Mouse (Mus musculus) hindbrain, embryonic 15.5 days (tissue): Measurements from ENCODE around the gene Rab4a. TPM values are rescaled to one million over a fixed set of nuclear protein-coding genes. Genes with fewer than 3 reads are reported as not detected.
"Not testable (repeated sequence)": the region's sequence is repeated elsewhere in the genome, so short reads cannot be mapped to it uniquely, and the experiment has no call there.

Experiments used
- ATAC-seq: fragments of 200-750 bp; cut with Nextera tagmentation; 2 replicates; pipeline ENCODE4 v1.8.0; 2017; ENCODE audit warnings: low read depth, moderate number of reproducible peaks, moderate TSS enrichment; ENCODE audit not compliant: low FRiP score
- H3K27ac ChIP-seq: fragments of 300-500 bp; sonication (generic); replicated peaks from 2 replicates; pipeline ENCODE4 v1.5.1; 2015; ENCODE audit warnings: mild to moderate bottlenecking, inconsistent platforms
- H3K27me3 ChIP-seq: fragments of 300-500 bp; sonication (generic); 2 replicates; pipeline ENCODE4 v1.6.1; 2015; ENCODE audit warnings: control low read depth, inconsistent platforms
- H3K36me3 ChIP-seq: fragments of 300-500 bp; sonication (generic); 2 replicates; pipeline ENCODE4 v1.6.1; 2015; ENCODE audit warnings: control low read depth, inconsistent platforms
- H3K4me1 ChIP-seq: fragments of 300-500 bp; sonication (generic); replicated peaks from 2 replicates; pipeline ENCODE4 v1.6.1; 2015; ENCODE audit warnings: control low read depth, inconsistent platforms
- H3K4me2 ChIP-seq: fragments of 300-500 bp; sonication (generic); 2 replicates; pipeline ENCODE4 v1.6.1; 2015; ENCODE audit warnings: moderate library complexity, mild to moderate bottlenecking, inconsistent platforms
- H3K4me3 ChIP-seq: fragments of 300-500 bp; sonication (generic); 2 replicates; pipeline ENCODE4 v1.5.1; 2015; ENCODE audit warnings: mild to moderate bottlenecking, inconsistent platforms
- H3K9ac ChIP-seq: fragments of 300-500 bp; sonication (generic); 2 replicates; pipeline ENCODE4 v1.6.1; 2015; ENCODE audit warnings: inconsistent platforms
- H3K9me3 ChIP-seq: fragments of 300-500 bp; sonication (generic); 2 replicates; pipeline ENCODE4 v1.6.1; 2016; ENCODE audit warnings: control low read depth, inconsistent platforms
- WGBS: fragments of 180-500 bp; shearing (Covaris S2); methylation state at CpG from one replicate; pipeline ENCODE4 v1.1.7; 2015; 5-methylcytosine and 5-hydroxymethylcytosine counted together
- polyA plus RNA-seq: library from polyadenylated mRNA; unstranded; fragments of >200 nt; fragmentation: Nextera tagmentation; extraction: Ambion mirVana; gene quantifications from 2 replicates; pipeline ENCODE4 v1.2.1, GENCODE M21; 2015

Gene Rab4a
- polyA plus RNA-seq, 1 experiment from 2014 or later: 82.2 TPM

GRCm38 (mm10) chr8:123806374-123806935, 670 bp downstream of the Rab4a start:
- peak overlapping the region; percentile 90 for H3K4me2 ChIP-seq
- no peaks in the 10 kb centered on the region for H3K9me3 ChIP-seq
- no peaks in the 10 kb centered on the region for H3K36me3 ChIP-seq
- H3K9ac ChIP-seq: peak overlapping the region; percentile 94
- peak overlapping the region; percentile 86 for H3K27ac ChIP-seq
- H3K4me1 ChIP-seq: peaks cover 35% of the 10 kb centered on the region
- H3K27me3 ChIP-seq: no peaks in the 10 kb centered on the region
- ATAC-seq: no peak
- 1% methylated on average over 12 of the region's 12 CpGs for WGBS
- H3K4me3 ChIP-seq: peak overlapping the region; percentile 84

- peak overlapping the region; percentile 90 for H3K4me2 ChIP-seq
- ATAC-seq: no peak
- H3K9ac ChIP-seq: peak overlapping the region; percentile 94
- H3K27me3 ChIP-seq: no peaks in the 10 kb centered on the region
- H3K27ac ChIP-seq: 0 out of 2 replicates have a peak overlapping the region, but pooled peaks have one; percentile 86
- 4% methylated on average over 14 of the region's 14 CpGs for WGBS
- H3K36me3 ChIP-seq: no peaks in the 10 kb centered on the region
- H3K4me1 ChIP-seq: peaks cover 35% of the 10 kb centered on the region
- H3K4me3 ChIP-seq: peak overlapping the region; percentile 84
- H3K9me3 ChIP-seq: no peaks in the 10 kb centered on the region
These were observed 1.2 kb downstream of the Rab4a start for GRCm38 (mm10) chr8:123807024-123807431.

GRCm38 (mm10) chr8:123807852-123808573, 2.2 kb downstream of the Rab4a start:
- no peaks in the 10 kb centered on the region for H3K9me3 ChIP-seq
- H3K9ac ChIP-seq: no peak overlapping the region
- no peaks in the 10 kb centered on the region for H3K36me3 ChIP-seq
- H3K27me3 ChIP-seq: no peaks in the 10 kb centered on the region
- no peak overlapping the region for H3K27ac ChIP-seq
- H3K4me1 ChIP-seq: peaks cover 36% of the 10 kb centered on the region
- peak overlapping the region; percentile 90 for H3K4me2 ChIP-seq
- 75% methylated on average over 6 of the region's 6 CpGs for WGBS
- H3K4me3 ChIP-seq: peak overlapping the region; percentile 84
- no peak for ATAC-seq

DNA sequence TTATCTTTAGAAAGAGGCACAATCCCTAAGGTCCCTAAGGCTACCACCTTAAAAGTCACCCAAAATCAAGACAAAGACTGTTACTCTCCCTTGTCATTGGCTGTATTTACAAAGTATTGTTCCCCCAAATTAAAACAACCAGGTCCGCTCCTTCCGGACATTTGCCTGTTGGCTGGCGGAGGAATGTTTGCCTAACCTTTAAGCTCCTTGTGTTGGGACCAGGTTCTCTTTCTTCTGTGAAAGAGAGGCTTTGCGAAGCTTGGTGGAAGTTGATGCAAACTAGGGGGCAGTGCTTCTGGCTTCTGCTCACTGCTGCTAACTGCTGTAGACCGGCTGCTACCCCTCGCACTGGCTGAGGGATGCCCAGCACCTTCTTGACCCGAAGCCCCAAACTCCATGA, 2.9 kb downstream of the Rab4a start:
- Histone ChIP-seq H3K27ac (no peak overlapping the region), H3K4me1 (peaks cover 41% of the 10 kb centered on the region), H3K27me3 (no peaks in the 10 kb centered on the region), H3K4me2 (no peak overlapping the region), H3K9me3 (no peaks in the 10 kb centered on the region), H3K36me3 (no peaks in the 10 kb centered on the region), H3K9ac (no peak overlapping the region), H3K4me3 (no peak overlapping the region)
- ATAC-seq: no peak
- WGBS: 76% methylated on average over 7 of the region's 7 CpGs

DNA sequence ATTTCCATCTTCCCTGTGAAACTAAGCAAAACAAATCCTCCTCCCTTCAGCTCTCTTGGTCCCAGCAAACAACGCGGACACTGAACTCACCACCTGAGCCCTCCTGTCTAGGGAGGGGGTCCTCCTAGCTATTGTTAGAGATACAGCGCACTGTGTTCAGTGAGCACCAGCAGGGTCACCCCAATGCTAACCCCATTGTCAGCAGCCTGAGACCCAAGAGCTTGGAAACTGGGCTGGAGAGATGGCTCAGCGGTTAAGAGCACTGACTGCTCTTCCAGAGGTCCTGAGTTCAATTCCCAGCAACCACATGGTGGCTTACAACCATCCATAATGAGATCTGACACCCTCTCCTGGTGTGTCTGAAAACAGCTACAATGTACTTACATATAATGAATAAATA, 3.6 kb downstream of the Rab4a start:
- 86% methylated on average over 4 of the region's 4 CpGs for WGBS
- not testable (repeated sequence) for H3K27me3 ChIP-seq, ATAC-seq

GRCm38 (mm10) chr8:123812227-123812626, 6.4 kb downstream of the Rab4a start:
- 92% methylated on average over 5 of the region's 5 CpGs for WGBS
- no peak for ATAC-seq
- H3K27ac ChIP-seq: no peak overlapping the region

More for the DNA sequence above, 3.6 kb downstream of the Rab4a start:
- not testable (repeated sequence) for H3K9ac ChIP-seq, H3K36me3 ChIP-seq, H3K4me3 ChIP-seq, H3K9me3 ChIP-seq, H3K4me2 ChIP-seq, H3K27ac ChIP-seq
- H3K4me1 ChIP-seq: peaks cover 42% of the 10 kb centered on the region

GRCm38 (mm10) chr8:123813173-123813891, 7.5 kb downstream of the Rab4a start:
- peaks cover 19% of the 10 kb centered on the region for H3K4me1 ChIP-seq
- ATAC-seq: no peak
- H3K27ac ChIP-seq: no peak overlapping the region
- no peaks in the 10 kb centered on the region for H3K27me3 ChIP-seq
- WGBS: 77% methylated on average over 16 of the region's 16 CpGs
- 0 out of 2 replicates have a peak, but pooled peaks cover 5% of the 10 kb centered on the region for H3K36me3 ChIP-seq
- H3K9me3 ChIP-seq: no peaks in the 10 kb centered on the region
- H3K9ac ChIP-seq: no peak overlapping the region
- no peak overlapping the region for H3K4me2 ChIP-seq
- no peak overlapping the region for H3K4me3 ChIP-seq

More at GRCm38 (mm10) chr8:123812227-123812626, 6.4 kb downstream of the Rab4a start:
- peaks cover 30% of the 10 kb centered on the region for H3K4me1 ChIP-seq
- H3K9me3 ChIP-seq: no peaks in the 10 kb centered on the region
- H3K27me3 ChIP-seq: no peaks in the 10 kb centered on the region
- H3K4me3 ChIP-seq: no peak overlapping the region
- H3K4me2 ChIP-seq: no peak overlapping the region
- H3K36me3 ChIP-seq: no peaks in the 10 kb centered on the region
- H3K9ac ChIP-seq: no peak overlapping the region

GRCm38 (mm10) chr8:123813892-123814266, 8.1 kb downstream of the Rab4a start:
- Histone ChIP-seq H3K4me1 (peaks cover 14% of the 10 kb centered on the region; the same call in 1 of the 2 replicates), H3K4me3 (no peak overlapping the region), H3K9ac (no peak overlapping the region), H3K36me3 (0 out of 2 replicates have a peak, but pooled peaks cover 5% of the 10 kb centered on the region), H3K4me2 (no peak overlapping the region), H3K9me3 (no peaks in the 10 kb centered on the region), H3K27me3 (no peaks in the 10 kb centered on the region), H3K27ac (no peak overlapping the region)
- WGBS: 86% methylated on average over 4 of the region's 4 CpGs
- ATAC-seq: no peak

- 0 out of 2 replicates have a peak, but pooled peaks cover 5% of the 10 kb centered on the region for H3K36me3 ChIP-seq
- no peak overlapping the region for H3K4me3 ChIP-seq
- no peak overlapping the region for H3K27ac ChIP-seq
- WGBS: 91% methylated on average over 11 of the region's 11 CpGs
- ATAC-seq: no peak
- no peak overlapping the region for H3K4me2 ChIP-seq
- H3K9me3 ChIP-seq: no peaks in the 10 kb centered on the region
- H3K9ac ChIP-seq: no peak overlapping the region
- peaks cover 10% of the 10 kb centered on the region; the same call in 1 of the 2 replicates for H3K4me1 ChIP-seq
- H3K27me3 ChIP-seq: no peaks in the 10 kb centered on the region
These were observed 9.5 kb downstream of the Rab4a start for GRCm38 (mm10) chr8:123815325-123815724.

GRCm38 (mm10) chr8:123816939-123817338, 11.2 kb downstream of the Rab4a start:
- H3K27me3 ChIP-seq: no peaks in the 10 kb centered on the region
- 0 out of 2 replicates have a peak, but pooled peaks cover 10% of the 10 kb centered on the region for H3K36me3 ChIP-seq
- 86% methylated on average over 8 of the region's 8 CpGs for WGBS
- ATAC-seq: no peak
- no peak overlapping the region for H3K9ac ChIP-seq
- no peak overlapping the region for H3K4me3 ChIP-seq
- no peaks in the 10 kb centered on the region for H3K9me3 ChIP-seq
- H3K4me1 ChIP-seq: peaks cover 10% of the 10 kb centered on the region; the same call in 1 of the 2 replicates
- H3K4me2 ChIP-seq: no peak overlapping the region
- no peak overlapping the region for H3K27ac ChIP-seq

DNA sequence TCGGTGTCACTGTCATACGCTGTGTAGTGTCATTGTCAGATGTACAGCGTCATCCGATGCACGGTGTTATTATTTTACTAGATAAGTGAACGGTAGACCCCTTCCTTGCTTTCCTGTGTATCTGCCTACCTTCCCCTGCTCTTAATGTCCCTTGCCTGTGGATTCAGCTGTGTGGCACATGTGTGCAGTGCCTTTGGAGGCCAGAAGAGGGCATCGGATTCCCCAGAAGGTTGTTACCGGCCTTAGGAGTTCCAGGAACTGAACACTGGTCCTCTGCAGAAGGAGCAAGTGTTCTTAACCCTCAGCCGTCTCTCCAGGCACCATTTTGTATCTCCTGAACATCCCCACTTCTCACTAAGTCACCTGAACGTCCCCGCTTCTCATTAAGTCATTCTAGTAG, 12.0 kb downstream of the Rab4a start:
- H3K4me1 ChIP-seq: peaks cover 10% of the 10 kb centered on the region; the same call in 1 of the 2 replicates
- H3K27me3 ChIP-seq: no peaks in the 10 kb centered on the region
- WGBS: 95% methylated on average over 11 of the region's 11 CpGs
- H3K36me3 ChIP-seq: 0 out of 2 replicates have a peak, but pooled peaks cover 10% of the 10 kb centered on the region
- H3K4me2 ChIP-seq: no peak overlapping the region
- H3K4me3 ChIP-seq: no peak overlapping the region
- no peak overlapping the region for H3K9ac ChIP-seq
- no peak overlapping the region for H3K27ac ChIP-seq
- H3K9me3 ChIP-seq: no peaks in the 10 kb centered on the region
- no peak for ATAC-seq
